Mouse (Mus musculus) brown adipose tissue, adult 24 weeks (tissue): ENCODE measurements around the gene Otoa. TPM values are rescaled to one million over a fixed set of nuclear protein-coding genes. Genes with fewer than 3 reads are reported as not detected.

ENCODE experiments used
- H3K27ac ChIP-seq: fragments of 200-500 bp; replicated peaks from 2 replicates; pipeline ENCODE4 v1.5.1; 2012; ENCODE audit warnings: low read depth, mild to moderate bottlenecking, low read length
- H3K4me1 ChIP-seq: fragments of 200-500 bp; 2 replicates; pipeline ENCODE4 v1.6.1; 2012; ENCODE audit warnings: low read length, mixed read lengths; ENCODE audit not compliant: control insufficient read depth, insufficient read depth, insufficient read length
- H3K4me3 ChIP-seq: fragments of 200-500 bp; 2 replicates; pipeline ENCODE4 v1.5.1; 2012; ENCODE audit warnings: low read depth, mild to moderate bottlenecking, low read length, moderate library complexity; ENCODE audit not compliant: insufficient read depth
- polyA plus RNA-seq: library from polyadenylated mRNA; stranded (reverse); fragments of >200 nt; gene quantifications from 2 replicates; pipeline ENCODE4 v1.2.4, GENCODE M21; 2012; ENCODE audit not compliant: missing spikeins, insufficient read depth, insufficient read length

Otoa gene
- polyA plus RNA-seq, 1 experiment, result not detected

GRCm38 (mm10) chr7:121107851-121108250 lies 26.4 kb downstream of the Otoa start:
- Histone ChIP-seq H3K27ac (no peak overlapping the region), H3K4me1 (0 out of 2 replicates have a peak, but pooled peaks cover 6% of the 10 kb centered on the region), H3K4me3 (no peak overlapping the region)

DNA sequence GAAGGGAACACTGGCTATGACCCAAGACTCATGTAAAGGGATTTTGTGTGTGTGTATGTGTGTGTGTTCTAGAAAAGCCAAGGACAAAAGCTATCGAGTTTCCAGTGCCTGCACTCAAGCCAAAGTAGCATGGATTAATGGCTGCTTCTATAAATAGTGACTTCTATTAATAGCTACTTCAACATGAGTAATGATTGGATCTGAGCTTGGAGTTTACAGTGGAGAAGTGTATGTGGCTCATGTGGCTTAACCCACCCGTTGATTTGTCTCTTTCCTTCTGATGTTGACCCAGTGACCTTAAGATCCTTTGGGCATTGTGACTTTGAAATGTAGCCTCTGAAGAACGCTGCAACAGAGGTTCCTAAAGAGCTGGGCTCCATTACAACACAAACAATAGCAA lies 29.9 kb downstream of the Otoa start:
- H3K27ac ChIP-seq, result no peak overlapping the region

GRCm38 (mm10) chr7:121111762-121112161 lies 30.3 kb downstream of the Otoa start:
- Histone ChIP-seq H3K4me1 (0 out of 2 replicates have a peak, but pooled peaks cover 6% of the 10 kb centered on the region), H3K27ac (no peak overlapping the region), H3K4me3 (no peak overlapping the region)

More for the DNA sequence above, 29.9 kb downstream of the Otoa start:
- Histone ChIP-seq H3K4me1 (0 out of 2 replicates have a peak, but pooled peaks cover 6% of the 10 kb centered on the region), H3K4me3 (no peak overlapping the region)

DNA sequence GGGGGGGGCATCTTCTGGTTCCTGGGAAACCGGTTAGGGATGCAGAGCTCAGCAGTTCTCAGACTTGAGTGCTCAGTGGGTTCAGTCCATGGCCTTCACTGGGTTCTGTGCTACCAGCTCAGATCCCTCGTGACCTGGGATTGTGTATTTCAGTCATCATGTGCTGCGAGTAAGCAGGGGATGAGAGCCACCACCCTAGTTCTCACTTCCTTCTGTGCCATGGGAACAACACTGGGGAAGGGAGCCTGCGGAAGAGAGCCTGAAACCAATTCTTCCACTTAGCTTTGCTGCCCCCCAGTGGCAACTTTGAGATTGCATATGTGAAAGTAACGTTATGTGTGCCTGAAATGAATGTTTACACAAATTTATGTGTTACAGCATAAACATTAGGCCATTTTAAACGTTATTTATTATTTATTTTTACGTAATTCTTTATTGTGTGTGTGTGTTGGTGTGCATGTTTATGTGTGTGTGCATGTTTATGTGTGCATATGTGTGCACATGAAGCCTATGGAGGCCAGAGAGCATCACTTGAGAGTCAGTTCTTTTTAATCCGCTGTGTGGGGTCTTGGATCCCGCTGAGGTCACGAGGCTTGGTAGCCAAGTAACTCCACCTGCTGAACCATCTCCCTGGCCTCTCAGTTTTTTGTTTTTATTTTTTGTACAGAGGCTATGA lies 38.8 kb downstream of the Otoa start:
- no peak overlapping the region for H3K4me3 ChIP-seq
- no peaks in the 10 kb centered on the region for H3K4me1 ChIP-seq
- H3K27ac ChIP-seq, result no peak overlapping the region

DNA sequence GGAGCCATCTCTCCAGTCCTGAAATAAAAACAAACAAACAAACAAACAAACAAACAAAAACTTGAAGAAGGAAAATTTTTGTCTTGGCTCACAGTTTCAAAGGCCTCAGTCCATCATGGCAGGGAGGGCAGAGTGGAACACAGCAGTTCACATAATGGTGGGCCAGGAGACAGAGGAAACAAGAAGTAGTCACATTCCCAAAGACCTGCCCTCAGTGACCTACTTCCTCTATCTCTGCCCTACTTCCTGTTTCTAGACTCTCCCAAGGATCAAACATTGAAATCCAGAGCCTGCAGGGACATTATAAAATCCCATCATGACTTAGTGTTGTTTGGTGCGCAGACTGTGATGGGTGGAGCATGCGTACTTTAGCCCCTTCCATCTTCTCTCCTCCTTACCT lies 49.4 kb downstream of the Otoa start:
- H3K4me3 ChIP-seq, result no peak overlapping the region
- no peak overlapping the region for H3K27ac ChIP-seq
- no peaks in the 10 kb centered on the region for H3K4me1 ChIP-seq

DNA sequence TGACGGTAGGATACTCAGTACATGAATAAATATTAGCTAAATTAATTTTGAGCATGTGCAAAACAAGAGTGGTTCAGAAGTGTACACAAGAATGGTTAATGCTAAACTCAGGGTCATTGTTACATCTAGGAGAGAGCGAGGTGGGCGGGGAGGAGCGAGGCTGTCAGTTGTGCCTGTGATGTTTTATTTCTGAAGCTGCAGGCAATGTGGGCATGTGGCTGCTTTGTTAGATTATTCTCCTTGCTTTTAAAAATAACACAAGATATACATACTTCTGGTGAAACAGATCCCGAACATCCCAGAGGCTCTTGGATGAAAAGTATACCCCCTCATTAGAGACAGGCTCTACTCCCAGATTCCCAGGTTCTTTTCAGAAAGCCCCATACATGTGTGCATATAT lies 59.8 kb downstream of the Otoa start:
- Histone ChIP-seq H3K4me1 (no peaks in the 10 kb centered on the region), H3K4me3 (no peak overlapping the region), H3K27ac (no peak overlapping the region)

- Histone ChIP-seq H3K4me1 (no peaks in the 10 kb centered on the region), H3K4me3 (no peak overlapping the region), H3K27ac (no peak overlapping the region)
Measured at GRCm38 (mm10) chr7:121150662-121151061, 69.2 kb downstream of the Otoa start.

DNA sequence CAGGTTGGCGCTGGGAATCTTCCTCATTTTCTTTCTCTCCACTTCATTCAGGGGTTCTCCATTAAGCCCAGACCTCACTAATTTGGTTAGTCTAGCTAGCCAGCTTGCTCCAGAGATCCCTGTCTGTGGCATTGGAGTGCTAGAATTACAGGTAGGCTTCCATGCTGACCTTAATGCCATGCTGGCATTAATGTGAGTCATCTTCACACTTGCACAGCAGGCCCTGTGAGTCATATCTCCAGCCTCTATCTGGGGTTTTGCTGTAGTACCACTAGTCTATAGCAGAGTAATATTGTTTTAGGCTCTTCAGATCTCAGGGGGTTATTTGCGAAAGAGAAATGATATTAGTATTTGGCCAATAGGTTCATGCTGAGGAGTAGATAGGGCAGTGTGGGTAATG lies 70.7 kb downstream of the Otoa start:
- H3K4me1 ChIP-seq, result no peaks in the 10 kb centered on the region
- H3K4me3 ChIP-seq, result no peak overlapping the region
- H3K27ac ChIP-seq, result no peak overlapping the region

DNA sequence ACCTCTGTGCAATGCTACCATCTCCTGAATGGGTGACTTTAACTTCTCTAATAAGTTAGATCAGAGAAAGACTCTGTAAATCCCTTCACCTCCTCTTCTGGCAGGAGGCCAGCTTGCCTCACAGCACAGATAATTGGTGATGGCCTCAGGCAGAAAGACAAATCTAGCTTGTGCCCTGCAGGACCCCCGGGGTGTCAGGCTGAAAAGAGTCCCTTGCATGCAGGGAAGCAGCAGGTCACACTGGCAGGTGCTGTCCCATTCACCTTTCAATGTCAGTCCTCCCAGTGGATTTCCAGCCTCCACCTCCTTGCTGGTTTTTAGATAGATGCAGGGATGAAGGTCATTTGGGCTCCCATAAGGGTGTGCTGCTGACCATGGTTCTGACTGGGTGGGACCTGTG lies 84.2 kb downstream of the Otoa start:
- no peak overlapping the region for H3K4me3 ChIP-seq
- no peak overlapping the region for H3K27ac ChIP-seq
- no peaks in the 10 kb centered on the region for H3K4me1 ChIP-seq

- Histone ChIP-seq H3K27ac (no peak overlapping the region), H3K4me1 (no peaks in the 10 kb centered on the region), H3K4me3 (no peak overlapping the region)
Measured at GRCm38 (mm10) chr7:121171888-121172287, 90.4 kb downstream of the Otoa start.

GRCm38 (mm10) chr7:121187201-121187786 lies 105.8 kb downstream of the Otoa start:
- H3K27ac ChIP-seq, result no peak overlapping the region
- H3K4me1 ChIP-seq, result no peaks in the 10 kb centered on the region
- no peak overlapping the region for H3K4me3 ChIP-seq

DNA sequence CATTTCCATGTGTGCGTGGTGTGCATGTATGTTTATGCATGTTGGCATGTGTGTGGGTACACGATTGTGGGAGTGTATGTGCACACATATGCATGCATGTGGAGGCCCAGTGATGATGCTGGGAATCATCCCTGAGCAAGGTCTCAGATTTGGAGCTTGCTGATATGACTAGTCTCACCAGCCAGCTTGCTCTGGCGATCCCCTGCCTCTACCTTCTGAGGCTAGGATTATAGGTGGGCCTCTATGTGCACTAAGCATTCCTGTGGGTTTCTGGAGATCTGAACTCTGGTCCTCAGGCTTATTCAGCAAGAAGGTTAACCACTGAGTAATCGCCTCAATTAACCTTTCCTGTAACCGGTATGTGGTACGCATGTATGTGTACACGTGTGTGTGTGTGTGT lies 107.5 kb downstream of the Otoa start:
- Histone ChIP-seq H3K4me1 (no peaks in the 10 kb centered on the region), H3K4me3 (no peak overlapping the region), H3K27ac (no peak overlapping the region)

DNA sequence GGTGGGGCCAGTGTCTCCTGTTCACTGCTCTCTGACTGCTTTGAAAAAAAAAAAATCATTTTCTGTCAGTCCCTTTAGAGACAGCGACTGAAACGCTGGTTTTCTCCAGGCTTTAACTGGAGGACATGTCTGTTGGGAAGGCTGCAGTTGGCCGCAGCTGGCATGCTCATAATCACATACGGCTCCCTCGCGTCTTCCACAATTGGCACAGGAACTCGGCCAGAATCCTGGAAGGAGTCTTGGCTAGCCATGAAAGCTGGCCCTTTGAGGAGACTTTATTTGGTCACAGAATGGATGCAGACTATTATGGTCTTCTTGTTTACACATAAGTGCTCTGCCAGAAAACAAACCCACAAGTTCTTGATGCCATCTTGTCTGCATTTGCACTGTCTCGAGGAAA lies 117.5 kb downstream of the Otoa start:
- Histone ChIP-seq H3K4me1 (no peaks in the 10 kb centered on the region), H3K27ac (no peak overlapping the region), H3K4me3 (no peak overlapping the region)

DNA sequence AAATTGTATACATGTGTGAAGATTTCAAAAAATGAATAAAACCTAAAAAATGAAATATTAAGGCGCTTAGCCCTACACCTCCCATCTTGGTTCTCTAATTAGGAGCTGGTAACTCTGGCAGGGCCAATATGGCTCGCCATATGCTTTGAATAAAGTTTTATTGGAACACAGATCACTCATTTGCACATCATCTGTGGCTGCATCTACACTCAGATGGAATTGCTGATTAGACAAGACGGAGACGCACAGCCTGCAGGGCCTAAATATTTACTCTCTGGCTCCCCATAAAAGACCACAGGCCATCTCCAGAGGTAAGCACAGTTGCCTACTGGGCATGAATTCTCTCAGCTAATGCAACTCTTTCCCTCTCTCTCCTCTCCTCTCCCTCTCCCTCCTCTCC lies 130.4 kb downstream of the Otoa start:
- no peak overlapping the region for H3K27ac ChIP-seq
- H3K4me3 ChIP-seq, result no peak overlapping the region
- no peaks in the 10 kb centered on the region for H3K4me1 ChIP-seq
